Mouse (Mus musculus): Measurements from ENCODE around the gene Pagr1b. TPM values are rescaled to one million over a fixed set of nuclear protein-coding genes. Genes with fewer than 3 reads are reported as not detected.

The Pagr1b gene
- total RNA-seq (2014; fragmentation: Nextera tagmentation) = not detected in 2 replicates
- 10.5 TPM in 1 of 2 replicates, not detected in the other for total RNA-seq (2017)

DNA sequence TGATC lies at the start of gene Pagr1b:
Pagr1b (minus strand) TSS at position 4 of the 5 bp plus-strand sequence.
- ATAC-seq (replicated peaks; ENCODE audit: poor library complexity, severe bottlenecking) = no peak

- ATAC-seq (replicated peaks; ENCODE audit: poor library complexity, severe bottlenecking) = peak; percentile 62
These were observed 49.3 kb upstream of the Pagr1b start for GRCm38 (mm10) chr7:127065538-127065937.

DNA sequence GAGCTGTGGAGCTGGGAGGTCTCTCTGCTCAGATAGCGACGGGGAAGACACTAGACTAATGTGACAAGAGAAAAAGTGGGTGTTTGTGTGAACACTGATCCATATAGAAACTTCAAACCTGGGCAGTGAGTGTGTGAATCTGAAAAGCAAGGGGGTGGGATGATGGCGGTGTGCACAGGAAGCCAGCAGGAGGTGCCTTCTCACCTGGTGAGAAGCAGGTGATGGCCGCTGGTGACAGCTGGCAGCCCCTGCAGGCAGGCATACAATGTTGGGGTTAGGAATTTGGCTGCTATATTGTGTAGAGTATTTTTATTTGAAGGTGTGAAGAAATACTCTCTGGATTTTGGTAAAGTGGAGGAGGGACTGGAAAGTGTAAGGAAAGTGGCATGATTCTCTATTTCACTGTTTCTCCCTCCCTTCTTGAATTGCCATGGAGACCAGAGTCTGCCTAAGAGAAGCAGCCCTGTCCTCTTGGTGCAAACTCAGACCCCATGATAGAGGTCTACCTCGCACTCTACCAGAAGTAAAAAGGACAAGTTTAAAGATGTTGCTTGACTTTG lies 38.8 kb upstream of the Pagr1b start:
- ATAC-seq (replicated peaks; ENCODE audit: poor library complexity, severe bottlenecking) = no peak

GRCm38 (mm10) chr7:127041851-127042672 lies 25.8 kb upstream of the Pagr1b start, which contains the start of gene Kif22:
TSS of gene Kif22 (minus strand) at chr7:127042471.
- ATAC-seq (replicated peaks; ENCODE audit: poor library complexity, severe bottlenecking) = peak; percentile 99

DNA sequence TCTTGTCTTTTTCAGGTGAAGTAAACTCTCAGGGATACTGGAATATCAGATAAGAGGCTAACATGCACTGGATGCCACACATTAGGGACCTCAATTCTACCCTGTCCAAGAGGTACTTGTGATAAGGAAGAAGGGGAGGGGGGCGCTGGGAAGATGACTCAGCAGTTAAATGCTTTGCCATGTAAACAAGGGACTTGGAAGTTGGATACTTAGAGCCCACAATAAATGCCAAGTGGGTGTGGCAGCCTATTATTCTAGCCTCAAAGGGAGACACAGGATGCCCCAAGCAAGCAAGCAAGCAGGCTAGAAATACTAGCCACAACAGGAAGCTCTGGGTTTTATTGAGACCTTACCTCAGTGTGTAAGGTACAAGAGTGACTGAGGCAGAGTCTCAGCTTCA lies 15.0 kb upstream of the Pagr1b start:
- no peak for ATAC-seq (replicated peaks; ENCODE audit: poor library complexity, severe bottlenecking)

GRCm38 (mm10) chr7:127030172-127030571 lies 13.9 kb upstream of the Pagr1b start:
- ATAC-seq (replicated peaks; ENCODE audit: poor library complexity, severe bottlenecking) = no peak

DNA sequence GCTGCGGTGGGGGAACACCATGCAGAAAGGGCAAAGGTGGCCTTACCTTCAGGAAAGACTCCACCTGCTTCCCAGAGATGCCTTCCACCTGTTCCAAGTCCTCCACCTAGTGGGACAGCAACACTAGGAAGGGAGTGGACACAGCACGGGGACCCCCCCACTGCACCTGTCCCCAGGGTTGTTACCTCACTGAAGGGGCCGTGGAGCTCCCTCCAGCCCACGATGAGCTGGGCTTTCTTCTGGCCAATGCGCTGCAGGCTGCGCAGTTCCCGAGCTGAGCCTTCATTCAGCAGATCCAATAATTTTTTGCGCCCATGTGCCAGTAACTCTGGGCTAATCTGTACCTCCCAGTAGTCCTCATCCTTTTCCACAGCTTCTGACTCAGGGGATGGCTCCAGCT lies 11.6 kb upstream of the Pagr1b start:
- no peak for ATAC-seq (replicated peaks; ENCODE audit: poor library complexity, severe bottlenecking)

- peak; percentile 78 for ATAC-seq (replicated peaks; ENCODE audit: poor library complexity, severe bottlenecking)
These were observed 10.9 kb upstream of the Pagr1b start, which contains the start of gene Maz for GRCm38 (mm10) chr7:127026984-127027726. TSS of gene Maz (minus strand) at chr7:127027037.

DNA sequence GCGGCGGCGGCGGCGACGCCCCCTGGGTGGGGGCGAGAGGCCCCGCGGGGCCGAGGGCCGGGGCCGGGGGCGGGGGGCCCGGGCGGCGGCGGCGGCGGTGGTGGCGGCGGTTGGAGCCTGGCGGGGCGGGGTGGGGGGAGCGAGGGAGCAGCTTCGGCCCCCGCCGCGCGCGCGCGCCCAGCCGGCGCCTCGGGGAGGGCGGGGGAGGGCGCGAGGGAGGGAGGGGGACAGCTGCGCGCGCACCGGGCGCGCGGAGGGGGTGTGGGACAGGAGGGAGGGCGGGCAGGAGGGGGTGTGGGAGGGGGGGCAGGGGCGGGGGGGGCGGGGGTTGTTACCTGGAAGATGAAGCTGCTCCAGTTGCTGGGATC lies 10.3 kb upstream of the Pagr1b start:
- ATAC-seq (replicated peaks; ENCODE audit: poor library complexity, severe bottlenecking) = 0 out of 2 replicates have a peak, but pooled peaks have one; percentile 0

DNA sequence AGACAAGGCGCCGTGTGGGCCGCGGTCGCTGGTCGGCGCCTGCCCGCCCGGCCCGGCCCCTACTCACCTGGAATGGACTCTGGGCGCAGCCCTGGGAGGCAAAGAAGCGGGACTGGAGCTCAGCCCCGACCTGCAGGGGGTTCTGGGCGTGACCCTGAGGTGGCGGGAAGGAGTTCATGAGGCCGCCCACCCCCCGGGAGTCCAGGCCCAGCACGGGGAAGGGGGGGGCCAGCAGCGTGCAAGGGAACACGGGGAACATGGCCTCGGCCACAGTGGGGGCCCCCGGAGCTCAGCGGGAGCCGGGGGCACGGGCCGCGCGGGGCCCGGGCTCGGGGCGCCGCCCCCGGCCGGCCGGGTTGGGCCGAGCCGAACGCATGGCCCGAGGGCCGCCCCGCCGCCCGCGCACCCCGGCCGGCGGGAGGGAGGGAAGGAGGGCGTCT lies 9.9 kb upstream of the Pagr1b start:
- peak; percentile 11; the same call in 1 of the 2 replicates for ATAC-seq (replicated peaks; ENCODE audit: poor library complexity, severe bottlenecking)

- no peak for ATAC-seq (replicated peaks; ENCODE audit: poor library complexity, severe bottlenecking)
These were observed 9.4 kb upstream of the Pagr1b start for GRCm38 (mm10) chr7:127025556-127026160.

GRCm38 (mm10) chr7:127024755-127025555 lies 8.7 kb upstream of the Pagr1b start:
- peak; percentile 30 for ATAC-seq (replicated peaks; ENCODE audit: poor library complexity, severe bottlenecking)

DNA sequence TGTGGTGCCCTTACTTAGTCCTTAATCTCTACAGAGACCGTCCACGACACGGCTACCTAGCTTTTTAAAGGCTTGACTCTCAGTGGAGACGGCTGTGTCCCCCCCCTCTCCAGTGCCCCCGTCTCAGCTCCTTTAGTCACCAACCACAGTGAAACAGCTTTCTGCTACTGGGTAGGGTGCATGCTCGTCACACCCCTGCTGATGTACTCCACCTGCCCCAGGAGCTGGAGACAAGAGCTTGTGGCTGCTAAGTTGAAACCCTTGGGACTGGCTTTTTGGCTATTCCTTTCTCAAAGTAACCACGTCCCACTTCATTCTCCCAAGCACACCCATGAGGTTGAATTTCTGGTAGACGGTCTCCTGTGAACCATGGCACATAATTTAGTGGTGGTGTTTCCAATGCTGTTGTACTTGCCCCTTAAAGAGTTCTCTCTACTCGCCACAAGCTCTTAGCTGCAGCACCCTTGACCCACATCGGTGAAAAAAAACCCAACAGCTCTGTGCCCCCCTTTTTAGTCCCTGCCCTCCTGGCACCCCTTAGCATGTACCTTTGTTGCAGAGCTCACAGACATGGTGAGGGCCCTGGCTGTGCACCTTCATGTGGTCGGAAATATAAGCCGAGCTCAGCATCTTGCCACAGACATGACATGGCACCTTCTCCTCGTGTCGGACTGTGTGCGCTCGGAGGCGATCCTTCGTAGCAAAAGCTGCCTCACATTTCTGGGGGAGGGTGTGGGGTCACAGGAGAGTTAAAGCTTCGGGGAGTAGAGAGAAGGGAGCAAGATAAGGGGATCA lies 7.8 kb upstream of the Pagr1b start:
- no peak for ATAC-seq (replicated peaks; ENCODE audit: poor library complexity, severe bottlenecking)

DNA sequence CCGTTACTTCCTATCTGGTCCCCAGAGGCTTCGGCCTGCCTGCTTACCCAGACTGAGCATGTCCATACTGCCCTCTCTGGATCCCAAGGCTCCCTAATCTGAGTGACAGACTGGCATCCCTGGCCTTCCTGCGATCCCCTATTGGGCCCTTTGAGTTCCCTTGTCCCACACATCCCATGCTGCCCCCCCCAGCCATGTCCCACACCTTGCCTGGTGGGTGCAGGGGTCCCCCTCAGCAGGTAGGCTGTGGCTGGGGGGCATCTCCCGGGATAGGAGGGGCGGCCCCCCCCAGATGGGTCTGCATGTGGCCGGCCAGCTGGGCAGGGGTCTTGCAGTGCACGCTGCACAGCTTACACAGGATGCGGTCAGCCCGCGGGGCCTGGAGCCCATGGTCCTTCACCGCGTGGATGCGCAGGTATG lies 7.0 kb upstream of the Pagr1b start:
- no peak for ATAC-seq (replicated peaks; ENCODE audit: poor library complexity, severe bottlenecking)

GRCm38 (mm10) chr7:127022528-127023271 lies 6.4 kb upstream of the Pagr1b start:
- no peak for ATAC-seq (replicated peaks; ENCODE audit: poor library complexity, severe bottlenecking)

- no peak for ATAC-seq (replicated peaks; ENCODE audit: poor library complexity, severe bottlenecking)
These were observed 5.6 kb upstream of the Pagr1b start for GRCm38 (mm10) chr7:127021563-127022527.

DNA sequence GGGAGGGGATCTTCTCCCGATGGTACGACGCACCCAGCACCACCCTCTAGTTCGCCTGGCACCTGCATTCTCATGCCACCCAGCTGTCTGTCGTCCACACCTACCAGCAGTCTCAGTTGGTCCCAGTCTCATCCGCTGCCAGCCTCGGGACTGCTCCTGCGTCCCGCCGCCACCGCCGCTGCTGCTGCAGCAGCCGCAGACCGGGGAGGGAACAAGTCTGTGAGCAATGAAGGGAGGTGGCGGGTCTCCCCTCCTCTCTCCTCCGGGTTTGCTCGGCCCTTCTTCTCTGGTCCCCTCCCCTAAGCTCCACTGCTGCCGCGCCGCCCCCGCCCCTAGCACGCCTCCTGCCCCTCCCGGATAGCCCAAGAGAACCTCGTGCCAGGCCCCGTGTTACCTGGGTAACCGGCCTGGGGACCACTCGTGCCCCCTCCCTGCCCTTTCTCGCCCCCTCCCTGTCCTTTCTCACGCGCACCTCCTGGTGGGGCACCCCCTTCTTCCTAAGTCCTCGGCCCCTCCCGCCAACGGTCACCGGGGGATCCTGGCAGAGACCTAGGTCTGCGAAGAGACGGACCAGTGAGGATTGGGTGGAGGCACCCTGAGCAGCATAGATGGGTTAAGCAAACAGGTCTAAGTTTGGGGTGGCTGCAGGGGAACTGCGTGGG lies 4.7 kb upstream of the Pagr1b start, which contains the start of the genes Gm42742 and Prrt2:
Gm42742 (minus strand) TSS at position 197 of the 662 bp plus-strand sequence.
Prrt2 (minus strand) TSS at position 311 of the 662 bp plus-strand sequence.
- ATAC-seq (replicated peaks; ENCODE audit: poor library complexity, severe bottlenecking) = peak; percentile 4; the same call in 1 of the 2 replicates
